Mouse (Mus musculus): ENCODE results near the gene Ccdc59. TPM values are rescaled to one million over a fixed set of nuclear protein-coding genes. Genes with fewer than 3 reads are reported as not detected.

Gene Ccdc59
- polyA plus RNA-seq, 1 experiment from 2014 or later = 60.1 TPM

DNA sequence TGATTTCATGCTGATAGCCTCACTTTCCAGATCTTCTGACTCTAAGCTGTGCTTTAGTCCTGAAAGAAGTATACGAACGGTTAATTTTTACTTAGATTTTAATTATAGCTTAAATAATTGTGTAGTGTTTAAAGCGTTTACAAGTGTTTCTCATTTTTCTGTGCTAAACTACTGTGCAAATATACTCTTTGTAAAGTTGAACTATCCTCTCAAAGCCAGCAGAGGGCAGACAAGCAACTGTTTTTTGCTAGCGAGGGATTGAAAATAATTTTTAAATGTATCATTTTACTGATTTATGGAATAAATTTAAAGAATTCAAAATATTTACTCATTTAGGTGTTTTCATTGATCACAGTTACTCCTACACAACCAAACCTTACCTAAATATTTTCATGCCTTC, 26.4 kb downstream of the Ccdc59 start:
- Histone ChIP-seq H3K9ac (no peak overlapping the region), H3K9me3 (replicated peaks) (no peaks in the 10 kb centered on the region), H3K27ac (no peak overlapping the region), H3K4me1 (no peaks in the 10 kb centered on the region), H3K4me2 (no peak overlapping the region), H3K4me3 (no peak overlapping the region), H3K27me3 (no peaks in the 10 kb centered on the region), H3K36me3 (ENCODE audit: poor library complexity, severe bottlenecking) (no peaks in the 10 kb centered on the region)
- 37% methylated on average over 4 of the region's 4 CpGs for WGBS
- ATAC-seq = no peak; the same call in 1 of the 2 replicates

Other genes starting within 250 kb of the Ccdc59 start
- 12.4 and 12.8 TPM in 2 replicates for gene Mettl25, start 313 bp downstream of the Ccdc59 start, polyA plus RNA-seq (2015; fragmentation: Nextera tagmentation; extraction: Ambion mirVana)